Mouse (Mus musculus) thymus, postnatal 10 days (tissue): ENCODE data around the gene Timm13.
A peak's percentile ranks its signal among the peaks of the same experiment; 100 is the strongest.

Experiments
- DNase-seq, 2 experiments: peaks; one replicate each; pipeline ENCODE4 v3.0.0; 2021; ENCODE audit warnings: low spot score in 2 of 2

Gene Timm13

GRCm38 (mm10) chr10:80862305-80862704 is 38.5 kb downstream of the Timm13 start:
- DNase-seq = no peak

GRCm38 (mm10) chr10:80858350-80858935 is 42.3 kb downstream of the Timm13 start:
- no peak for DNase-seq

GRCm38 (mm10) chr10:80857848-80858247 is 42.9 kb downstream of the Timm13 start:
- DNase-seq = no peak

GRCm38 (mm10) chr10:80857386-80857785 is 43.4 kb downstream of the Timm13 start:
- no peak for DNase-seq

GRCm38 (mm10) chr10:80856908-80857307 is 43.9 kb downstream of the Timm13 start:
- DNase-seq = no peak

- DNase-seq = no peak
These were observed 44.5 kb downstream of the Timm13 start for GRCm38 (mm10) chr10:80856267-80856666.

- DNase-seq = no peak
These were observed 45.1 kb downstream of the Timm13 start for GRCm38 (mm10) chr10:80855749-80856073.

GRCm38 (mm10) chr10:80854913-80855748 is 45.6 kb downstream of the Timm13 start, which contains the start of the genes Lsm7 and Sppl2b:
Lsm7 (minus strand) TSS chr10:80855209.
Sppl2b (plus strand) TSS chr10:80855275.
- peak; percentile 94 to 98 for DNase-seq
